Mouse (Mus musculus) hindbrain, embryonic 10.5 days (tissue): ENCODE data around the gene Top3b. TPM values are rescaled to one million over a fixed set of nuclear protein-coding genes. Genes with fewer than 3 reads are reported as not detected.

Experiments
- polyA plus RNA-seq: library from polyadenylated mRNA; unstranded; fragments of >200 nt; fragmentation: Nextera tagmentation; extraction: Ambion mirVana; gene quantifications from 2 replicates; pipeline ENCODE4 v1.2.1, GENCODE M21; 2016

Top3b gene
- polyA plus RNA-seq, 1 experiment from 2014 or later = 70.2 TPM

Other genes with a start within 250 kb of the Top3b start
- gene Olfr19, start 194.3 kb upstream of the Top3b start, polyA plus RNA-seq = not detected in 2 replicates
- 3.7 and 6.2 TPM in 2 replicates for gene Spag6l, start 41.3 kb upstream of the Top3b start, polyA plus RNA-seq
- gene Igll1, start 6.8 kb upstream of the Top3b start, polyA plus RNA-seq = 0.14 TPM in 1 of 2 replicates, not detected in the other
- gene Vpreb1, start 107 bp downstream of the Top3b start, polyA plus RNA-seq = 1.7 and 2.0 TPM in 2 replicates
- 26.5 and 29.5 TPM in 2 replicates for gene Ppm1f, start 25.7 kb downstream of the Top3b start, polyA plus RNA-seq
- 143 and 150 TPM in 2 replicates for gene Mapk1, start 112.6 kb downstream of the Top3b start, polyA plus RNA-seq
- gene Ypel1, start 199.0 kb downstream of the Top3b start, polyA plus RNA-seq = 103 and 104 TPM in 2 replicates
- gene Ppil2, start 240.5 kb downstream of the Top3b start, polyA plus RNA-seq = 159 and 177 TPM in 2 replicates